Mouse (Mus musculus): ENCODE results near the gene Minos1.

GRCm38 (mm10) chr4:139146760-139147159 is 15.8 kb upstream of the Minos1 start:
- TF ChIP-seq CTCF (IDR thresholded peaks at IDR 0.05; ENCODE audit: borderline replicate concordance, insufficient read depth, low read depth, low read length): no peak
- TF ChIP-seq POLR2A (IDR thresholded peaks at IDR 0.05; ENCODE audit: borderline replicate concordance, insufficient read depth, low read length): no peak
